Mouse (Mus musculus) CH12.LX (cell line): ENCODE measurements around the gene Ldlrad3. TPM values are rescaled to one million over a fixed set of nuclear protein-coding genes. Genes with fewer than 3 reads are reported as not detected.

Experiments used
- DNase-seq: peaks from one replicate; pipeline ENCODE4 v3.0.0-alpha.2; 2013; ENCODE audit errors: extremely low read depth
- H3K27ac ChIP-seq: 2 replicates; pipeline ENCODE4 v1.5.1; 2012; ENCODE audit warnings: low read depth, mild to moderate bottlenecking, control low read depth, moderate library complexity; ENCODE audit not compliant: insufficient read depth
- H3K27me3 ChIP-seq: replicated peaks from 2 replicates; pipeline ENCODE3; 2012; ENCODE audit warnings: inconsistent platforms
- H3K36me3 ChIP-seq, 2 experiments: replicated peaks in 1 of 2; 2 replicates each; pipeline versions ENCODE3 to v1.6.1; 2012; ENCODE audit warnings: inconsistent platforms in 1 of 2, low read length in 1 of 2, mild to moderate bottlenecking in 1 of 2, mixed read lengths in 1 of 2, moderate library complexity in 1 of 2; ENCODE audit not compliant: control insufficient read depth in 1 of 2, insufficient read depth in 1 of 2
- H3K4me1 ChIP-seq, 2 experiments: 2 replicates each; pipeline ENCODE4 v1.6.1; 2012; ENCODE audit warnings: inconsistent platforms in 1 of 2, moderate library complexity in 1 of 2; ENCODE audit not compliant: insufficient read depth in 2 of 2, control insufficient read depth in 1 of 2
- H3K4me2 ChIP-seq: 2 replicates; pipeline ENCODE4 v1.6.1; 2012; ENCODE audit warnings: low read depth, mild to moderate bottlenecking, control low read depth; ENCODE audit not compliant: poor library complexity, insufficient read depth, severe bottlenecking
- H3K4me3 ChIP-seq, 3 experiments: fragments of 150-350 bp in 1 of 3; sonication (generic) in 1 of 3; replicated peaks in 1 of 3; 2 replicates each; pipeline versions ENCODE3 to v1.5.1; 2011 to 2012; ENCODE audit warnings: low read depth in 2 of 3, low read length in 2 of 3, mild to moderate bottlenecking in 2 of 3, moderate library complexity in 2 of 3, control low read depth in 1 of 3, improper control_type of control experiment in 1 of 3, inconsistent platforms in 1 of 3, mixed read lengths in 1 of 3; ENCODE audit not compliant: poor library complexity in 1 of 3
- H3K79me2 ChIP-seq: replicated peaks from 2 replicates; pipeline ENCODE4 v1.6.1; 2012; ENCODE audit warnings: mild to moderate bottlenecking, moderate library complexity; ENCODE audit not compliant: control insufficient read depth, poor library complexity, insufficient read depth, severe bottlenecking; ENCODE audit errors: extremely low read depth
- H3K9ac ChIP-seq: 2 replicates; pipeline ENCODE4 v1.6.1; 2012; ENCODE audit warnings: low read depth, mild to moderate bottlenecking, control low read depth, moderate library complexity; ENCODE audit not compliant: insufficient read depth
- H3K9me3 ChIP-seq: replicated peaks from 2 replicates; pipeline ENCODE3; 2012; ENCODE audit warnings: low read length, inconsistent platforms, mixed read lengths
- CHD1 ChIP-seq: IDR thresholded peaks from 2 replicates; pipeline ENCODE4 v1.6.1; 2012; ENCODE audit warnings: low read depth, low read length, improper control_type of control experiment, inconsistent platforms
- CTCF ChIP-seq, 2 experiments: IDR thresholded peaks in 1 of 2; conservative IDR thresholded peaks in 1 of 2; 2 replicates each; pipeline ENCODE4 v1.5.1; 2011 to 2012; ENCODE audit warnings: low read depth in 2 of 2, low read length in 2 of 2, improper control_type of control experiment in 1 of 2, inconsistent platforms in 1 of 2, mild to moderate bottlenecking in 1 of 2, moderate library complexity in 1 of 2
- ELF1 ChIP-seq: IDR thresholded peaks from 2 replicates; pipeline ENCODE4 v1.6.1; 2014; ENCODE audit warnings: low read depth, mild to moderate bottlenecking, inconsistent platforms, low read length, improper control_type of control experiment
- HCFC1 ChIP-seq: IDR thresholded peaks from 2 replicates; pipeline ENCODE4 v1.6.1; 2012; ENCODE audit warnings: low read depth, mild to moderate bottlenecking, inconsistent platforms, low read length, improper control_type of control experiment
- JUND ChIP-seq: conservative IDR thresholded peaks from 2 replicates; pipeline ENCODE4 v1.6.1; 2011; ENCODE audit warnings: low read depth, low read length, improper control_type of control experiment
- MAFK ChIP-seq: IDR thresholded peaks from 2 replicates; pipeline ENCODE4 v1.6.1; 2011; ENCODE audit warnings: low read length, improper control_type of control experiment; ENCODE audit not compliant: insufficient replicate concordance
- MAX ChIP-seq: IDR thresholded peaks from 2 replicates; pipeline ENCODE4 v1.6.1; 2011; ENCODE audit warnings: low read length, improper control_type of control experiment
- MAZ ChIP-seq: IDR thresholded peaks from 2 replicates; pipeline ENCODE4 v1.6.1; 2012; ENCODE audit warnings: low read depth, mild to moderate bottlenecking, inconsistent platforms, low read length, improper control_type of control experiment, moderate library complexity
- MEF2A ChIP-seq: IDR thresholded peaks from 2 replicates; pipeline ENCODE4 v1.6.1; 2014; ENCODE audit warnings: low read depth, mild to moderate bottlenecking, inconsistent platforms, low read length, improper control_type of control experiment, borderline replicate concordance
- MYC ChIP-seq: IDR thresholded peaks from 2 replicates; pipeline ENCODE4 v1.6.1; 2011; ENCODE audit warnings: low read depth, mild to moderate bottlenecking, improper control_type of control experiment, low read length
- NELFE ChIP-seq: IDR thresholded peaks from 2 replicates; pipeline ENCODE4 v1.6.1; 2011; ENCODE audit warnings: low read depth, low read length, improper control_type of control experiment
- POLR2A ChIP-seq: IDR thresholded peaks from 2 replicates; pipeline ENCODE4 v1.6.1; 2011; ENCODE audit warnings: low read depth, mild to moderate bottlenecking, improper control_type of control experiment, low read length
- RAD21 ChIP-seq: IDR thresholded peaks from 2 replicates; pipeline ENCODE4 v1.6.1; 2011; ENCODE audit warnings: low read depth, mild to moderate bottlenecking, low read length, improper control_type of control experiment, moderate library complexity
- RCOR1 ChIP-seq: conservative IDR thresholded peaks from 2 replicates; pipeline ENCODE4 v1.6.1; 2012; ENCODE audit warnings: low read depth, mild to moderate bottlenecking, inconsistent platforms, low read length, improper control_type of control experiment
- SIN3A ChIP-seq: IDR thresholded peaks from 2 replicates; pipeline ENCODE4 v1.6.1; 2012; ENCODE audit warnings: low read length, improper control_type of control experiment, inconsistent platforms
- SMC3 ChIP-seq: IDR thresholded peaks from 2 replicates; pipeline ENCODE4 v1.6.1; 2011; ENCODE audit warnings: low read depth, low read length, improper control_type of control experiment
- TBP ChIP-seq: conservative IDR thresholded peaks from 2 replicates; pipeline ENCODE4 v1.6.1; 2011; ENCODE audit warnings: low read depth, low read length, improper control_type of control experiment
- TCF12 ChIP-seq: IDR thresholded peaks from 2 replicates; pipeline ENCODE4 v1.6.1; 2014; ENCODE audit warnings: low read depth, mild to moderate bottlenecking, inconsistent platforms, low read length, improper control_type of control experiment
- UBTF ChIP-seq: IDR thresholded peaks from 2 replicates; pipeline ENCODE4 v1.6.1; 2012; ENCODE audit warnings: low read depth, mild to moderate bottlenecking, inconsistent platforms, low read length, improper control_type of control experiment, moderate library complexity
- USF1 ChIP-seq: IDR thresholded peaks from 2 replicates; pipeline ENCODE4 v1.6.1; 2014; ENCODE audit warnings: low read depth, mild to moderate bottlenecking, inconsistent platforms, low read length, improper control_type of control experiment
- USF2 ChIP-seq: conservative IDR thresholded peaks from 2 replicates; pipeline ENCODE4 v1.6.1; 2011; ENCODE audit warnings: low read depth, low read length, improper control_type of control experiment
- ZKSCAN1 ChIP-seq: IDR thresholded peaks from 2 replicates; pipeline ENCODE4 v1.6.1; 2012; ENCODE audit warnings: low read depth, inconsistent platforms, low read length, improper control_type of control experiment, borderline replicate concordance
- ZMIZ1 ChIP-seq: IDR thresholded peaks from 2 replicates; pipeline ENCODE4 v1.6.1; 2012; ENCODE audit warnings: low read depth, mild to moderate bottlenecking, inconsistent platforms, low read length, improper control_type of control experiment
- ZNF384 ChIP-seq: IDR thresholded peaks from 2 replicates; pipeline ENCODE4 v1.6.1; 2012; ENCODE audit warnings: low read depth, low read length, improper control_type of control experiment, inconsistent platforms
- dilution Hi-C: fragments of 300-500 bp; cut with MboI; formaldehyde crosslinking; loops from 2 replicates; pipeline ENCODE4 v1.14.3; 2020; ENCODE audit warnings: low sequenced_read_pairs; ENCODE audit not compliant: extremely low pct_unique_long_range_greater_than_20kb, extremely low pct_ligation_motif_present
- in situ Hi-C: fragments of 300-500 bp; cut with MboI; formaldehyde crosslinking; loops from 3 replicates; pipeline ENCODE4 v1.14.3; 2019; ENCODE audit warnings: low sequenced_read_pairs, low pct_ligation_motif_present, low pct_unique_long_range_greater_than_20kb, mixed read lengths
- polyA plus RNA-seq: library from polyadenylated mRNA; unstranded; fragments of >175 nt; gene quantifications from 2 replicates; pipeline ENCODE4 v1.2.1, GENCODE M21; 2012; ENCODE audit warnings: low read depth; ENCODE audit not compliant: insufficient read length
- total RNA-seq, 2 experiments: library from RNA; depleted of rRNA; stranded (reverse); fragments of 300-350 nt in 1 of 2; fragments of >200 nt in 1 of 2; gene quantifications; 2 replicates each; pipeline ENCODE4 v1.2.3; 2012 to 2014

Gene Ldlrad3
- total and polyA plus RNA-seq, 3 experiments: 0.30 to 2.7 (median 2.1) TPM

GRCm38 (mm10) chr2:102147561-102147960, 38.6 kb downstream of the Ldlrad3 start:
- DNase-seq: no peak
- in situ Hi-C loops (no loop called here), dilution Hi-C loops (no loop called here)
- H3K4me2 ChIP-seq: no peak overlapping the region
- no peak overlapping the region for H3K4me3 ChIP-seq
- H3K79me2 ChIP-seq: no peaks in the 10 kb centered on the region
- H3K9me3 ChIP-seq: no peaks in the 10 kb centered on the region
- TF ChIP-seq USF2: no peak
- no peak for TF ChIP-seq MAX
- TF ChIP-seq SMC3: no peak
- no peak for TF ChIP-seq TBP
- TF ChIP-seq USF1: no peak
- H3K9ac ChIP-seq: no peak overlapping the region
- H3K4me1 ChIP-seq: peaks cover 0 to 5% of the 10 kb centered on the region in 2 experiments; a peak in 2 of 4 replicates
- no peaks in the 10 kb centered on the region for H3K36me3 ChIP-seq
- no peak overlapping the region for H3K27ac ChIP-seq
- no peaks in the 10 kb centered on the region for H3K27me3 ChIP-seq

GRCm38 (mm10) chr2:102146386-102146785, 39.8 kb downstream of the Ldlrad3 start:
- H3K4me3 ChIP-seq: peak overlapping the region in 1 of 3 experiments; percentile 39
- H3K79me2 ChIP-seq: no peaks in the 10 kb centered on the region
- H3K9ac ChIP-seq: no peak overlapping the region
- H3K4me2 ChIP-seq: peak overlapping the region; percentile 70; the same call in 1 of the 2 replicates
- H3K27me3 ChIP-seq: no peaks in the 10 kb centered on the region
- dilution Hi-C loops: no loop called here
- no peaks in the 10 kb centered on the region for H3K9me3 ChIP-seq
- TF ChIP-seq TBP (no peak), SMC3 (no peak), UBTF (no peak), RAD21 (no peak)
- no peak for DNase-seq
- H3K27ac ChIP-seq: no peak overlapping the region
- in situ Hi-C loops: no loop called here
- H3K36me3 ChIP-seq: no peaks in the 10 kb centered on the region
- peaks cover 0 to 5% of the 10 kb centered on the region in 2 experiments; a peak in 2 of 4 replicates for H3K4me1 ChIP-seq

- Histone ChIP-seq H3K27ac (no peak overlapping the region), H3K4me2 (no peak overlapping the region), H3K9me3 (no peaks in the 10 kb centered on the region), H3K4me1 (peaks cover 0 to 5% of the 10 kb centered on the region in 2 experiments; a peak in 2 of 4 replicates), H3K36me3 (no peaks in the 10 kb centered on the region), H3K4me3 (no peak overlapping the region), H3K27me3 (no peaks in the 10 kb centered on the region), H3K79me2 (no peaks in the 10 kb centered on the region), H3K9ac (no peak overlapping the region)
- no peak for TF ChIP-seq CTCF (conservative IDR thresholded peaks at IDR 0.05 in 1 of 2, IDR thresholded peaks at IDR 0.05 in 1 of 2; ENCODE audit: low read depth in 2 of 2, low read length in 2 of 2)
- no peak for TF ChIP-seq MAZ
- TF ChIP-seq ZNF384: no peak
- no peak for TF ChIP-seq POLR2A
- no peak for TF ChIP-seq CHD1
- no peak for TF ChIP-seq NELFE
- TF ChIP-seq JUND: no peak
- no peak for TF ChIP-seq ZMIZ1
- no peak for TF ChIP-seq UBTF
- no peak for TF ChIP-seq SIN3A
- TF ChIP-seq ZKSCAN1: no peak
- TF ChIP-seq HCFC1: no peak
- no peak for TF ChIP-seq MYC
- TF ChIP-seq ELF1: no peak
- no peak for TF ChIP-seq MAFK
- TF ChIP-seq RCOR1: no peak
- TF ChIP-seq MEF2A: no peak
- no peak for TF ChIP-seq TCF12
- in situ Hi-C loops: no loop called here
- DNase-seq: no peak
- dilution Hi-C loops: no loop called here
Measured at GRCm38 (mm10) chr2:102145036-102145435, 41.1 kb downstream of the Ldlrad3 start.
